Mouse (Mus musculus) layer of hippocampus, postnatal 10 days (tissue): Measurements from ENCODE around the gene C87436. TPM values are rescaled to one million over a fixed set of nuclear protein-coding genes. Genes with fewer than 3 reads are reported as not detected.

ENCODE experiments used
- DNase-seq, 2 experiments: peaks; one replicate each; pipeline ENCODE4 v3.0.0; 2021; ENCODE audit warnings: low spot score in 2 of 2
- total RNA-seq, 2 experiments: library from RNA; stranded (reverse); gene quantifications; 2 replicates each; pipeline ENCODE4 v1.2.3; 2021

The C87436 gene
- total RNA-seq, 2 experiments from 2014 or later, result 13.6 to 15.9 TPM

DNA sequence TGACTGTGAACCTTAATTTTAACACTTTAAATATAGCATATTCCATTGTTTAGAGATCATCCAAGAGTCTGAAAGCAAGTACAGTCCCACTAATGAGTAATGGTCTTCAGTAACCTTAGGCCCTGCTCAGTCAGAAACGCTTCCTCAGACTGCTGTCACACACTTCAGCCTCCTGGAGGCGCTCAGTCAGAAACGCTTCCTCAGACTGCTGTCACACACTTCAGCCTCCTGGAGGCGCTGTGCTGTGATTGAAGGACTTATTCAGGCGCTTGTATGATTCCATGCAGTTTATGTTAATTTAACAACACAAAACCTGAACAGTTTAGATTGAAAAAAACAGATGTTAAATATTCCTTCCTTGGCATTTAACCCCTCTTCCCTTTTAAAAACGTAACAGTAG lies 17.7 kb upstream of the C87436 start:
- DNase-seq, result no peak

- no peak for DNase-seq
These were observed 11.8 kb upstream of the C87436 start, which contains the start of gene Gm44790 for GRCm38 (mm10) chr6:86426358-86426757. Gm44790 (plus strand) TSS chr6:86426658.

- DNase-seq, result no peak
These were observed 6.6 kb upstream of the C87436 start for GRCm38 (mm10) chr6:86431531-86431930.

DNA sequence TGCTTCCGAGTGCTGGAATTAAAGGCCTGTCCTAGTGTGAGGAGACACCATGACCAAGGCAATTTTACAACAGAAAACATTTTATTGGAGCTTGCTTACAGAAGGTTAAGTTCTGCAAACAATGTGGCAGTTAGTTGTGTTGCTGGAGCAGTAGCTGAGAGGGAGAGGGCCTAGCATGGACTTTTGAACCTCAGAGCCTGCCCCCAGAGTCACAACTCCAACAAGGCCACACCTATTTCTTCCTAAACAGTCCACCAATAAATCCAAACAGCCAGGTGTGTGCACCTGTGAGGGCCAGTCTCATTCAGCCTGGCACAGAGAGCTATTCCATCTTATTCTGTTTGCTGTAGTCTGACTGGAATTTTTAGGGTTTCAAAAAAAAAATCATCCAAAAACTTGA lies 4.5 kb upstream of the C87436 start:
- no peak for DNase-seq

DNA sequence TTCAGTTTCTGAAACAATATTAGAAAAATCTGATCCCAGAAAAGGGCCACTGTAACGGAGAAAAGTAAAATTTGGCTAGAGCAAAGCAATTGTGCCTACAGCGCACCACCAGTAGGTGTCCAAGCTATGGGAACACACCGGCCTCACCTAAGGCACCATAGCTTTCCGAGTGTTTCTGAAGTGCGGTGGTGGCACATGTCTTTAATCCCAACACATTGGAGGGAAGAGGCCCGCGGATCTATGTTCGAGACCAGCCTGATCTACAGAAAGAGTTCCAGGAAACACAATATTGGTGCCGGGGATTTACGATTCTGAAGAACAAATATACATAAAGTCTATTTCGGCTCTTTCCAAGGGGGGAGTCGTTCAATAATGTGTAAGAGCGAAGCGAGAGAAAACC lies 463 bp upstream of the C87436 start:
- DNase-seq, result peak; percentile 38 to 49

DNA sequence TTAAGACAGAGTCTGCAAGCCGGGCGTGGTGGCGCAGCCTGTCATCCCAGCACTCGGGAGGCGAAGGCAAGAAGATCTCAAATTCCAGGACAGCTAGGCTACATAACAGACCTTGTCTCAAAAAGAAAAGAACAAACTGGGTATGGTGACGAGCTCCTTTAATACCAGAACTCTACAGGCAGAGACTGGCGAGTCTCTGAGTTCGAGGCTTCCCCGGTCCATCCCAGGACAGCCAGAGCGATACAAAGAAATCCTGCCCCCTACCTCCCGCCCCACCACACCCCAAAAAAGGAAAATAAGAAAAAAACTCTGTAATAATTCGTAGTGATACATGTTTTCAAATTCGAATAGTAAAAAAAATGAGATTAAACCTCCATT lies 934 bp downstream of the C87436 start:
- no peak for DNase-seq

DNA sequence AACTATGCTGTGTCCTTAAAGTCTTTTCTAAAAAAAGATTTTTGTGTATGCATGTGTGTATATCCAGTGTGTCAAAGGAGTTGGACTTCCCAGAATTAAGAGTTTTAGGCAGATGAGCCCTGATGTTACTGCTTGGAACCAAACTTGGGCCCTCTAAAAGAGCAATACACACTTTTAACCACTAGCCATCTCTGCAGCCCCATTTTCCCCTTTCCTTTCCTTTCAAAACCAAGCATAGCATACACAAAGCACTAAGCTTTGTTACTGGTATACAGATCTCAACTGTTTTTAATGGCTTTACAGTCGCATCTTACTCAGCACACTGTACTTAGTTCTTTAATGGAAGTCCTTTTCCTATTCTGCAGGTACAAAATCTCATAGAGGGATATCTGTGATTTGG lies 1.4 kb downstream of the C87436 start:
- no peak for DNase-seq

DNA sequence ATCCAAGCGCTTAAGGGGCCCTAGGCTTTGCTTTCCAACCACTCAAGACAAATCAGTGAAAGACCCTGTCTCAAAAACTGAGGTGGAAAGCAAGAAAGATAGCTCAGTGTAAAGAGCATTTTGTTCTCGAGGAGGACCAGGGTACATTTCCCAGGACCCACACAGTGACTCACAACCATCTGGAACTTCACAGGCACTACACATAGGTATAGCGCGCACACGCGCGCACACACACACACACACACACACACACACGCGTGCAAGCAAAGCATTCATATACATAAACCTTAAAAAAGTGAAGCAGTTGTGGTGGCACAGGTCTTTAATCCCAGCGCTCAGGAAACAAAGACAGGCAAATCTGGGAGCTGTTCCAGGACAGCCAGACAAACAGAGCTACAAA lies 3.4 kb downstream of the C87436 start:
- no peak for DNase-seq

DNA sequence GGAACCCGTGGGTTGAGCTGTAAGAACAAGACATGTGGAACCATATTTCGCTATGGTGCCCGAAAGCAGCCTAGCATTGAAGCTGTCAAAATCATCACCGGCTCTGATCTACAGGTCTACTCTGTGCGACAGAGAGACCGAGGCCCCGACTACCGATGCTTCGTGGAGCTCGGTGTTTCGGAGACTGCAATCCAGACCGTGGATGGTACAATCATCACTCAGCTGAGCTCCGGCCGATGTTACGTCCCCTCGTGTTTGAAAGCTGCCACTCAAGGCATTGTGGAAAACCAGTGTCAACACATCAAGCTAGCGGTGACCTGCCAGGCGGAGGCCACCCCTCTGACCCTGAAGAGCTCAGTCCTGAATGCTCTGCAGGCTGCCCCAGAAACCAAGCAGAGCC lies 7.4 kb downstream of the C87436 start:
- DNase-seq, result no peak

DNA sequence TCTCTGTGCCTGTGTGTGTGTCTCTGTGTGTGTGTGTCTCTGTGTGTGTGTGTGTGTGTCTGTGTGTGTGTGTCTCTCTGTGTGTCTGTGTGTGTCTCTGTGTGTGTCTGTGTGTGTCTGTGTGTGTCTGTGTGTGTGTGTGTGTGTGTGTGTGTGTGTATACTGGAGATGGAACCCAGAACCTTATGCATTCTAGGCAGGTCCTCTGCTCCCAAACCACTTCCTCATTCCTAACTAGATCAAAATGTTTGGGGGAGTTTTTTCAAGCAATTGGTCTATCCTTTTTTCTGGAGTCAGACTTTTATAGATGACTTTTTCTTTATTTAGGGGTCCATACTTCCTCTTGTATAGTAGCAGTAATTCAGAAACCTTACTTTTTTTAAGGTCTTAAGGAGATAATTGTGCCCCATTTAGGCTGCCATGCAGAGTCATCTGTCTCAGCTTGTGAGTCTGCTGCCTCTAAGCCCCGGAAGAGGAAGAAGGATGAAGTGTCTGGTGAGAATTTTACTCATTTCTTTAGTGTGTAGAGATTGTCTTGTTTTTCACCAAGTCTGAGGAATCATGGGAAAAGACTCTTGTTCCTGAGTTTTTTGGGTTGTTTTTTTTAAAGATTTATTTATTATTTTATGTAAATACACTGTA lies 8.9 kb downstream of the C87436 start:
- DNase-seq, result no peak

DNA sequence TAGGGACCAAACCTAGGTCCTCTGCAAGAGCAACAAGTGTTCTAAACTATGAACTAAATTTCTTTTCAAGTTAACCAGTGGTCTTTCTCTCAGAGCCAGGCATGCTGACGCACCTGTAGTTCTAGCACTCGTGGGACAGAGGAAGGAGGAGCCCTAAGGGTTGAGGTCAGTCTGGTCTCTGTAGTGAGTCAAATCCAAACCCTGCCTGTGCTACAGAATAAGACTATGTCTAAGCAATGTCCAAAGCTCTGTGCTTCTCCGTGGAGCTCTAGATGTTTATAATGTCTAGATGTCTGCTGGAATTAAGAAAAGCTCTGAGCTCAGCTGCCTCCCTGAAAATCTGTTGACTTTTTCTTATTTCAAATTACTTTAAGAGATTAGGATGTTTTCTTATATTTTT lies 18.6 kb downstream of the C87436 start:
- no peak for DNase-seq

GRCm38 (mm10) chr6:86463079-86463478 lies 24.9 kb downstream of the C87436 start:
- DNase-seq, result no peak

DNA sequence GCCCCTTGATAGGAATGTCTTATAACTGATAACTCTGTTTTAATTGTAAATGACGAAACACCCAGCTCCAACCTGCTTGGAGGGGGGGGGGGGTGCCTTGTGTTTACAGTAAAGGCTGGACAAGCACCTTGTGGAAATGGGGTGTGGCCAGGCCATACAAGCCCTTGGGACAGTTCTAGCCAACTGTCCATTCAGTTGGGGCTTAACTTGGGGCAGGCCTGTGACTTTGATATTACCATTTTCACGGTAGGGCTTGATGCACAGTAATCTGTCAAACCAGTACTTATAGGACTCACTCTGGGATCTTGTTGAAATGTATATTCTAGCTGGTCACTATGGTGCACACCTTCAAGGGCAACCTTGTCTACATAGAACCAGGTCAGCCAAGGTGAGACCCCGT lies 33.1 kb downstream of the C87436 start:
- DNase-seq, result no peak

GRCm38 (mm10) chr6:86471760-86472099 lies 33.6 kb downstream of the C87436 start:
- DNase-seq, result no peak

DNA sequence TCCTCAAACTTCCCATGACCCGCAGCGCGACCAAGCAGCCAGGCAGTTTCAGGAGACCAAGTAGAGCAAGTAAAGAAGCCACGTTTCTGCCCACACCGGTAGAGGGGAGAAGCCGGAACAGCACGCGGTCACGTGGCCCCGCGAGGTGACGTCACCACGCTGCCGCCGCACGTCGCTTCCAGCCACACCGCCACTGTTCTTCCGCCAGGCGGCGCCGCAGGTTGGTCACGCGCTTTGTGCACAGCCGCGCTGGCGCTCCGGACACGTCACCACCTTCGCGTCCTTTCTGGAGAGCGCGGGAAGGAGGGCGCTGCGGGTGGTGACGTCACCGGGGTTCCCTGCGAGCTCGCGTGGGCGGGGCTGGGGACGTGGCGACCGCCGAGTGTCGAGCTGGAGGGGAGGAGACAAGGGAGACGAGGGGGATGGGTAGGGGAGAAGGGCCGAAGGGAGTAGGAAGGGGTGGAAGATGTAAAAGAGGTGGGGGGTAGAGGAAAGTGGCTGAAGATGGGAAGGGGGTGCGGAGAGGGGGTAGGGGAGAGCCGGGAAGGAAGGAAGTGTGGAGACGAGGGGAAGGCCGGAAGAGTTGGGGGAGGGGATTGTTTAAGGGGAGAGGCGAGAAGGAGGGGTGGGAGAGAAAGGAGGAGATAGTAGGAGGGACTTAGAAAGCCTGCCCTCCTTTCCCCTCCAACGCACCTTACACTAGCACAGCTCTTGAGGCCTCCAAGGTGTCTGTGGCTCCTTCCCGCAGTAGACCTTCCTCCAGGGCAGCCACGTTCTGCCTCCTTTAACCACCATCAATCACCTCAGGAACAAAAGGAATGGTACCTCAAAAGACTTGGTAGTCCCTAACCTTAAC lies 34.2 kb downstream of the C87436 start:
- DNase-seq, result peak; percentile 100

DNA sequence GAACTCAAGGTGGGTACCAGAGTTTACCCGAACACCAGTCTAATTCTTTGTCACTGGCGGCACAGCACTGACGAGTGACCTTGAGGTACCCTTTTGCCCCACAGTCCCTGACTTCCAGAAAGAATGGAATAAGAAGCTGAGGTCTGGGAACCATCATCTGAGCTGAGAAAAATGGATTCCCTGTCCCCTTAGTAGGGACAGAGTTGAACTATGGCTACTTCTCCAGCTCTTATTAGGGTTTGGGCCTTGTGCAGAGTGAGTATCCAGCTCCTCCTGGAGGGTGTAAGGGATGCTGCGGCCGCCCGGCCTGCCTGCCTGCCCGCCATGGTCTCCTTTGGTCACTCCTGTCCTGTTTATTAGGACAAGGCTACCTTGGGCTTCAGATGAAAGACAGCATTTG lies 34.9 kb downstream of the C87436 start:
- DNase-seq, result peak; percentile 14 to 27

DNA sequence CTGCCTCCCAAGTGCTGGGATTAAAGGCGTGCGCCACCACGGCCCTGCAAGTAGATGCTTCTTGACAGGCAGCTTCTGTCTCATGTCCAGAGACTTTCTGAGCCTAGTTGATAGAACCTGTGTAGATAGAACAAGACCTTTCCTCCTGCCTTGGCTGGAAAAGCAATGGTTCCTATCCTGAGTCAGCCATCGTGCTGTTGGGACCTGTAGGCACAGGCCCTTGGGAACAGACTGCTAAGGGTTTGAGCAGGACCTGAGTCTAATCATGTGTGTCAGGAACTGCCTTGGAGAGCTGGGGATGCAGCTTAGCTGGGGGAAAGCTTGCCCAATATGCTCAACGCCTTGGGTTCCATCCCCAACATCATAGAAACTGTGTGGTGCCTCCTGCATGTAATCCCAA lies 35.9 kb downstream of the C87436 start:
- no peak for DNase-seq

DNA sequence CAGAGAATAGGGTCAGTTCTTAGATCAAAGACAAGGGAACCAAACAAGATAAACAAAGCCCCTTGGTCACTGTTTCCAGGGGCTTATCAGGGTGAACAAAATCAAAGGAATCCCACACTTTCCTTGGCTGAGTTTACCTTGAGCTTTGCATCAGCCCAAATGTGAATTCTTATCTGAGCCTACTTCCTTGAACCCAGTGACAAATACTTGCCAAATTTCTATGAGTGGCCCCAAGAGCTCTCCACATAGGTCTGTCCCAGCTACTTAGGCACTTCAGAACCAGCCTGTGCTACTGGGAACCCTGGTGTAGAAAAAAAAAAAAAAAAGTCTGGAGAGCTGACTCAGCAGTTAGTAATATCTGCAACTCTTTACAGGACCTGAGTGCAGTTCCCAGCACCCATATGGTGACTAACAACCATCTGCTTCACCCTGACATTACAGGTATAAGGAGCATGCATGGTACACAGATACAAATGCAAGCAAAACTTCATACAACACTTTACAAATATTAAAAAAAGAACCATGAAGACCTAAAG lies 36.5 kb downstream of the C87436 start:
- no peak for DNase-seq

DNA sequence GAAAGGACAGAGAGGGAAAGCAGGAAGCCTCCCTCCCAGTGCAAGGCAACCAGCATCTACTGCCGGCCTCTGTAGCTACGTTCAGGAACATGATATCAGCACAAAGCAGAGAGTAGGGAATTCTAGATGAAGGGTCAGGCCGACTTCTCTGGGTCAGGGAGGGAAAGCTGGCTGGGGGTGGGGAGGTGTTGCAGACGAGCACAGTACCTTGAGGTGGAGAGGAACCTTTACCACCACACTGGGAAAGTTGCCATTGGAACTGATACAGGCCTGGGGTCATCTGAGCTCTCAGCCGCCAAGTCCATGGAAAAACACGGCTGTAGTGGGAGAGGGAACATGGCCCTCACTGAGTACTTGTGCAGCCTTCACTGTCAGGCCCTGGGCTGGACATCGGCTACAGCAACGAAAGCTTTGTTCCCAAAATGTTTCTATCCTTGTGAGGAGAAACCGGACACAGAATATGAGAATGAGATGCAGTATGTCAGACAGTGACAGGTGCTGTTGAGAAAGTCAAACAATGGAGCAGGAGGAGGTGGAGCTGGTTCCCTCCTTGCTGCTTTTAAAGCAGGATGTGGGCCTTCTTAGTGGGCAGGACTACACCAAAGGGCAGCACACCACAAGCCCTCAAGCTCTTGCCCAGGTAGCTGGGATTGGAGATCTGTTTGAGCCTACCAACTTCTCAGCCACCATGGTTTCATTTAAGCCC lies 37.4 kb downstream of the C87436 start:
- DNase-seq, result no peak

DNA sequence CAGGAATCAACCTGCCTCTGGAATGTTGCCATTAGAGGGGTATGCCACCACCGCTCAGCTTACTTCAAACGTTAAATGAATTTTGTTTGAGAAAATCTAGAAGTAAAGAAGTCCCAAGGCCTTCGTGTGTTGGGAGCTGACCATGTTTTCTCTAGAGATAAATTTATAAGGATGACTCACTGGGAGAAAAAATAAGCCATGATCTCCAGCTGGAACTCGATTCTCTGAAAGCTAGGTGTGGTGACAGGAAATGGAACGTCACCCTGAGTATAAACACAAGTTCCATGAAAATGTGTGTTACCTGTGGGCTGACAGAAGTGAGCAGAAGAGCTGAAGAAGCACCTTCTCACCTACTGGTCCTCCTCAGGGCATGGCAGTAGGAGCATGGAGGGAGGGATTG lies 38.8 kb downstream of the C87436 start:
- no peak for DNase-seq

- no peak for DNase-seq
These were observed 41.1 kb downstream of the C87436 start for GRCm38 (mm10) chr6:86479311-86479710.

DNA sequence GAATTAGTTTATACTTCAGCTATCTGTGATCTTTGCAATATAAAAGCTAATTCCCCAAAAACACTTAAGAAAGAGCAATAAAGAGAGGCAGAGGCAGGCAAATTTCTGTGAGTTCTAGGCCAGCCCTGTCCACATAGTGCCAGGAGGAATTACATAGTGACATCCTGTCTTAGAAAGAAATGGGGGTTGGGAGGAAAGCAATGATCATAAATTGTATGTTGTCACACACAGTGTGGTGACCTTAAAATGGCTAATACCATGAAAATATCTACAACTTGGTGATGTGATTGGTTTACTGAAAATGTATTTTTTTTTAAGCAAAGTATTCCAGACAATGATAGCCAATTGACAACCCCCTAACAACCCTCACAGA lies 41.6 kb downstream of the C87436 start:
- no peak for DNase-seq
